Mouse (Mus musculus): ENCODE data around the gene Gm10334.
"Not testable (repeated sequence)": the region's sequence is repeated elsewhere in the genome, so short reads cannot be mapped to it uniquely, and the experiment has no call there.

Gene Gm10334

DNA sequence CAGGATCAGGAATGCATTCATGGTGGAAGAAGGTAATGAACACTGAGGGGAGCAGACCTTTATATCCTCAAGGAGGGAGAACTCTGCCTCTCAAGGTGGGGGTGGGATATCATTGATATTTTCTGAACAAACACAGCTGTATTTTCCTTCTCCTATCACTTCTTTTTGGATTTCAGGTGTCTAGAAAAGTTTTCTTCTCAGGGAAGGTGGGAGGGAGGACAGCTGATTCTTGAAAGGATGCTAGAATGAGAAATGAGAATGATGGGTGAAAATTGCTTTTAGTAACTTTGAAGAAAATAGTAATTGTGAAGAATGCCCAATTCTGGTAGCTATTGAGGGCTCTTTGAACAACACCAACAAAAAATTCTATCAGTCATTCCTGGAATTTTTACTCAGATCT is at the start of gene Gm10334:
Gene Gm10334 (minus strand): TSS at position 101 of the 400 bp plus-strand sequence.
- not testable (repeated sequence) for DNase-seq (ENCODE audit: low spot score)

DNA sequence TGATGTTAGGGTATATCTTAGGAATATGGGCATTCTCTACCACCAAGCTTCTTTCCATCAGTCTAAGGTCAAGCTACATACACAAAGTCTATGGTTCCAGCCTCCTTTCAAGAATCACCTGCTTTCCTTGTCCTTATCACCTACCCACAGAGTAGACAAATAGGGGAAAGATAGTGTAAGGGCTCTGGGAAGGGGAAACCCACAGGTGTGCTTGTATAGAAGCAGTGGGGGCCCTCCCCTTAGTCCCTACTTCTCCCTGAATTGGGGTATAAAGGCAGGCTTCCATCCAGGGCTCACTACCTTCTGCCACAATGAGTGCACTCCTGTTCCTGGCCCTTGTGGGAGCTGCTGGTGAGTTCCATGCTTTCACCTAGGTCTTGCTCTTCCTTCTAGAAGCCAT is 12.7 kb upstream of the Gm10334 start, which contains the start of gene Prss1:
Gene Prss1 (plus strand): TSS at position 301 of the 400 bp plus-strand sequence.
- DNase-seq (ENCODE audit: low spot score) = not testable (repeated sequence)

DNA sequence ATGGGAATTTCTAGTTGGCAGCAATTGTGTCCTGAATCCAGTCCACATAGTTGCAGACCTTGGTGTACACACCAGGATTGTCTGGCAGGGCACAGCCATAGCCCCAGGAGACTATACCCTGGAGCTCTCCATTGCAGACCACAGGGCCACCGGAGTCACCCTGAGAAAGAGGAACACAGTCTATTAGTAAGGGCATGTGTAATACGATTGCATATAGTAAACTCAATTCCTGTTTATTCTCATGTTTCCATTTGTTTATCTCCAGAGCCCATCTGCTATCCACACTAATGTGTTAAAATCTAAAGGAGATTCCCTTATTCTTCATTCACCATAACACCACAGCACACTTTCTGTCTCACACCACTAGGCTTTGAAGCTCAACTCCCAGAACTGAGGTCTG is 3.7 kb downstream of the Gm10334 start:
- DNase-seq (ENCODE audit: low spot score) = not testable (repeated sequence)

Data from left cerebral cortex, adult 11 months (tissue).